In the genomic region with DNA sequence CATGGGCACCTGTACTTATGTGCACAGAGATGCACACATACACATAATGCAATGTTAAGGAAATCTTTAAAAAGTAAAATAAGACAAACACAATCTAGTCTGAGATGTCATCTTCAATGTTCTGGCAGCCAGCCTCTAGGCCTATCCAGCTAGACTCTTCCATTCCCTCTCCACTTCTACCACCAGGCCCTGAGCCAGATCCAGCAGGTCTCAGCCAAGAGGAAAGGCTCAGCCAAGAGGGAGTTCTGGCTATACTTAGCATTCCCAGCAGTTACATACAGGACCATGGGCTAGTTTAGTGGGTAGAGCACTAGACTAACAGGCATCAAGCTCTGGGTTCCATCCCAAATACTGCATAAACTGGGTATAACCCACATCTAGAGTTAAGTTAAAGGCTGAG, we compare ENCODE assay signal across 8 mouse cellular contexts. TPM values are rescaled to one million over a fixed set of nuclear protein-coding genes. Genes with fewer than 3 reads are reported as not detected.
DNase-seq lines count a peak whose midpoint lies in the region; ATAC-seq and TF ChIP-seq lines count a peak whose summit lies in the region.

No protein-coding gene starts in this region.

- 0 out of 2 replicates have a peak, but pooled peaks have one; percentile 8 for TF ChIP-seq CTCF in heart, adult 2 months (IDR thresholded peaks at IDR 0.05)

- ATAC-seq in midbrain, embryonic 13.5 days = no peak

- 0 out of 2 replicates have a peak, but pooled peaks have one; percentile 8 for TF ChIP-seq POLR2A in heart, adult 2 months (IDR thresholded peaks at IDR 0.05; ENCODE audit: insufficient read depth, low read depth, low read length)

- DNase-seq in kidney, adult 9 months = peak; percentile 55
- no peak for DNase-seq in kidney, postnatal 14 days
- DNase-seq in cerebellum, adult 11 months = peak; percentile 83
- DNase-seq in heart, adult 2 months = peak; percentile 81 to 85
- peak; percentile 42 to 48 for DNase-seq in left cerebral cortex, postnatal 10 days (ENCODE audit: extremely low spot score in 1 of 2, low spot score in 2 of 2)
- peak; percentile 76 to 80 for DNase-seq in right cerebral cortex, postnatal 10 days (ENCODE audit: low spot score in 2 of 2)
- no peak for DNase-seq in thymus, postnatal 14 days

- H3K27ac ChIP-seq in heart, adult 2 months = peak overlapping the region; percentile 3
- no peak overlapping the region for H3K27ac ChIP-seq in midbrain, embryonic 13.5 days

- H3K4me2 ChIP-seq in midbrain, embryonic 13.5 days (replicated peaks) = no peak overlapping the region

- H3K36me3 ChIP-seq in heart, adult 2 months (ENCODE audit: control insufficient read depth, insufficient read depth, low read length) = peaks cover 5% of the 10 kb centered on the region
- no peaks in the 10 kb centered on the region for H3K36me3 ChIP-seq in midbrain, embryonic 13.5 days

- peaks cover 8% of the 10 kb centered on the region for H3K79me2 ChIP-seq in heart, adult 2 months (replicated peaks; ENCODE audit: control insufficient read depth, insufficient read depth, low read length)

- H3K9ac ChIP-seq in heart, adult 2 months (ENCODE audit: low read depth, low read length) = no peak overlapping the region
- H3K9ac ChIP-seq in midbrain, embryonic 13.5 days (replicated peaks) = no peak overlapping the region

- intact Hi-C loops in heart, adult 2 months (cut with DNase I) = no loop called here
- intact Hi-C loops in left cerebral cortex, postnatal 10 days (cut with DNase I) = no loop called here

- TF ChIP-seq EP300 in heart, adult 2 months (IDR thresholded peaks at IDR 0.05; ENCODE audit: insufficient read depth, low read depth, low read length) = peak; percentile 70; the same call in 1 of the 2 replicates

- H3K9me3 ChIP-seq in midbrain, embryonic 13.5 days = no peaks in the 10 kb centered on the region

- peaks cover 21% of the 10 kb centered on the region for H3K4me1 ChIP-seq in heart, adult 2 months (ENCODE audit: control insufficient read depth, insufficient read depth, low read length)
- peaks cover 18% of the 10 kb centered on the region for H3K4me1 ChIP-seq in midbrain, embryonic 13.5 days (replicated peaks)

- no peak overlapping the region for H3K4me3 ChIP-seq in heart, adult 2 months
- H3K4me3 ChIP-seq in midbrain, embryonic 13.5 days (replicated peaks) = no peak overlapping the region

- H3K27me3 ChIP-seq in heart, adult 2 months (ENCODE audit: control insufficient read depth, insufficient read depth, low read length) = no peaks in the 10 kb centered on the region
- no peaks in the 10 kb centered on the region for H3K27me3 ChIP-seq in midbrain, embryonic 13.5 days

RNA-seq across cellular contexts. Expression of a gene that starts 26.3 kb away (rescaled TPM):
- 100 to 1,000 TPM in 1 of 2 experiments, 10 to 100 TPM in 1; 85.8 to 101 TPM for total RNA-seq in heart, adult 2 months (2021)
- polyA plus RNA-seq in heart, adult 2 months (2012; rRNA removed) = 46.8 and 65.3 TPM in 2 replicates
- 100 to 1,000 TPM; 127 to 133 TPM for total RNA-seq in left cerebral cortex, postnatal 10 days (2021)
- 126 TPM in 2 replicates for polyA plus RNA-seq in midbrain, embryonic 13.5 days (2015; fragmentation: Nextera tagmentation; extraction: Ambion mirVana)

Comparison
In these comparisons a context has a peak if more than half of its experiments do, and no peak if none do; other contexts are left out.
1. DNase-seq: peak in kidney, adult 9 months (single experiment), cerebellum, adult 11 months (single experiment), heart, adult 2 months (2 of 2), left cerebral cortex, postnatal 10 days (2 of 2) and right cerebral cortex, postnatal 10 days (2 of 2); none in kidney, postnatal 14 days (single experiment) and thymus, postnatal 14 days (single experiment).